Mouse (Mus musculus): ENCODE measurements around the gene Ces1d.

- TF ChIP-seq CTCF (IDR thresholded peaks at IDR 0.05; ENCODE audit: extremely low read depth, insufficient read depth, low read length) (no peak), POLR2A (IDR thresholded peaks at IDR 0.05; ENCODE audit: extremely low read depth, insufficient read depth, low read length) (no peak)
Measured at GRCm38 (mm10) chr8:93229446-93229845, 31.8 kb upstream of the Ces1d start, which contains the start of gene Ces1e.

All from cortical plate, adult 2 months (tissue).